Mouse (Mus musculus): ENCODE data around the gene Khnyn.

DNA sequence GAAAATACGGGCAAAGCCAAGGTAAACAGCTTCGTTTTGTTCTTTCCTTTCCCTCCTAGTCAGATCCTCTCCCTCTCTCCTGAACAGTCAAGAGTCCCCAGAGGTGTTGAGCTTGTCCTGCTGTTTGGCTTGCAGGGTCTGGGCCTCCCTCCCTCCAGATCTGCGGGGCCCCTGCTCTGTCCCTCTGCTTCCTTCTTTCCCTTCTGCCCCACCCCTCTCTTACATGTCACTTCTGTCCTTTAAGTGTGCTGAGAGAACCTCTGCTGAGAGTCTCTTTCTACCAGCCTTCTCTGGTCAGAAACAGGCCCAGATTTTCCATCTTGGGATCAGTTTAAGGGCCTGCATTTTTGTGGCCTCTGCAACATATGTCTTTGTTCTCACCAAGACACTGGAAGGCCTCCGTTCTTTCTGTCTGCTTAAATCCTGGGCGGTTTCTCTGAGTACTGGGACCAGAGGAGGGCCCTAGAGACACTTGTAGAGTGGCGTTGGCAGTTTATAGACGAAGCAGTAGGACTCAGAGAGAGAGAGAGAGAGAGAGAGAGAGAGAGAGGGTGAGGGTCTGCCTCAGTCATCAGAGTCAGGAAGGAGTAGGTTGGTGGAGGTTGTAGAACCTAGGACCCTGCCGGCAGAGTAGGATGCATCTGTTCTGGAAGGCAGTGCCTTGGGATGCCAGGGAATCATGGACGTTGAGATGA is 30.2 kb upstream of the Khnyn start:
- TF ChIP-seq CTCF (IDR thresholded peaks at IDR 0.05; ENCODE audit: low read depth) = no peak
- TF ChIP-seq EP300 (IDR thresholded peaks at IDR 0.05; ENCODE audit: low read depth) = no peak
